Mouse (Mus musculus): ENCODE measurements around the gene Thegl.
"Not testable (repeated sequence)": the region's sequence is repeated elsewhere in the genome, so short reads cannot be mapped to it uniquely, and the experiment has no call there.

Gene Thegl

GRCm38 (mm10) chr5:77094510-77095491, 79.0 kb downstream of the Thegl start:
- ATAC-seq (ENCODE audit: low TSS enrichment): peak; percentile 80

DNA sequence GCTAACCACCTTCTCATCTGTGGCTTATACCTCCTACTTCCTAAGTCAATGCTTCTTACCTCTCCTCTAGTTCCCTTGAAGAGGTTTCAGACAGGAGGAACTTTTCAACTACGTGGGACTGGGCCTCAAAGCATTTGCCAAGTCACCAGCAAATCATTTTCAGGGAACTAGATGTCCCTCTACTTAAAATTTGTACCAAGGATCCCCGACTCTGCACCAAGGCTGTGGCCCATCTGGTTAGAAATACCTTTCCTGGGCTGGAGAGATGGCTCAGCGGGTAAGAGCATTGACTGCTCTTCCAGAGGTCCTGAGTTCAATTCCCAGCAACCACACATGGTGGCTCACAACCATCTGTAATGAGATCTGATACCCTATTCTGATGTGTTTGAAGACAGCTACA, 80.4 kb downstream of the Thegl start:
- not testable (repeated sequence) for ATAC-seq (ENCODE audit: low TSS enrichment)

GRCm38 (mm10) chr5:77097686-77098085, 81.9 kb downstream of the Thegl start:
- no peak for ATAC-seq (ENCODE audit: low TSS enrichment)

DNA sequence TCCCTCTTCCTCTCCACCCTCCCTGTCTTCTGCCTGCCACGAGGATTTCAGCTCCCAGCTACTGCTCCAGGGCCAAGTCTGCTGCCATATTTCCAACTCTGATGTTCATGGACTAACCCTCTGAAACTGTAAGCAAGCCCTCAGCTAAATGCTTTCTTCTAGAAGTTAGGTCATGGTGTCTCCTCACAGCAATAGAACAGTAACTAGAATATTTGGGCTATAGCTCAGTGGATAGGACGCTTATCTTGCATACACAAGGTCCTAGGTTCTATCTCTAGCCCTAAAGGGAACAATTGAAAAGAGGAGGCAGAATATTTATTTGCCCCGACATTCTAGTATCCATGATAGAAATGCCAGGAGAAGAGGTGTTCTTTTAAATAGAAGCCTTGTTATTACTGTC, 83.1 kb downstream of the Thegl start:
- ATAC-seq (ENCODE audit: low TSS enrichment): no peak

- no peak for ATAC-seq (ENCODE audit: low TSS enrichment)
These were observed 83.6 kb downstream of the Thegl start for GRCm38 (mm10) chr5:77099317-77099996.

DNA sequence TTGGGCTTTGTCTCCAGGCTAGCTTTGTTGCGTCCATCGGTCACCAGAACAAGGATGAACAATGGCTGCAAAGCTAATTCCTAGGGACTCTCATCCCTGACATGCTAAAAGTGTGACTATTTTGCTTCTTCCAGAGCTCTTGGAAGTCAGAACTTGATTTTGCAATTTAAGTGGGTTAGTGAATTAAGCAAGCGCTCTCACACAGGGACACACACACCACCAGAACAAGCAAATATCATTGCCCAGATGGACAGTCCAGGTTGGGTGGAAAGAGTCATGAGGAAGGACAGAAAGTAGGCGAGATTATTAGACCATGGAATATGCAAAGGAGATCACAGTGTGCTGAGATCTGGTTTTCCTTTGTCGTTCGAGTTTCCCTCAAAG, 84.2 kb downstream of the Thegl start:
- ATAC-seq (ENCODE audit: low TSS enrichment): no peak

DNA sequence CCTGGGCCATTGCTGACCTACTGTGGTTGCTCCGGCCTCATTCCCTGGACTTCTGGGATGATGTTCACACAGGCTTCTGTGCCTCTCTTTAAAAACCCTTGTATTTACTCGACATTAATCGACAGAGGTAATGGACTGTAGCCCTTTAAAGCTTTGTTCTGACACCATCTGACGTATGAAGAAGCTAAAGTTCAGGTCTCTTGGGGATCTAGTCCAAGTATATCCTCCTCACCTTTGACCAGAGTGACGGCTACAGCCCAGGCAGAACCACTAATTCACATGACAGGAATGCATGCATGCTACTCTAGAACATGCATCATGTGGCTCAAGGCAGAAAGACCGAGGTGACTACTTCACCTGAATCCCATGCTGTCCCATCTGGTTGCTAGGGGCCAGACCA, 84.9 kb downstream of the Thegl start:
- ATAC-seq (ENCODE audit: low TSS enrichment): no peak

GRCm38 (mm10) chr5:77102522-77103365, 86.9 kb downstream of the Thegl start:
- ATAC-seq (ENCODE audit: low TSS enrichment): no peak

GRCm38 (mm10) chr5:77107146-77107822, 91.5 kb downstream of the Thegl start:
- no peak for ATAC-seq (ENCODE audit: low TSS enrichment)

GRCm38 (mm10) chr5:77108806-77109205, 93.0 kb downstream of the Thegl start:
- ATAC-seq (ENCODE audit: low TSS enrichment): no peak

DNA sequence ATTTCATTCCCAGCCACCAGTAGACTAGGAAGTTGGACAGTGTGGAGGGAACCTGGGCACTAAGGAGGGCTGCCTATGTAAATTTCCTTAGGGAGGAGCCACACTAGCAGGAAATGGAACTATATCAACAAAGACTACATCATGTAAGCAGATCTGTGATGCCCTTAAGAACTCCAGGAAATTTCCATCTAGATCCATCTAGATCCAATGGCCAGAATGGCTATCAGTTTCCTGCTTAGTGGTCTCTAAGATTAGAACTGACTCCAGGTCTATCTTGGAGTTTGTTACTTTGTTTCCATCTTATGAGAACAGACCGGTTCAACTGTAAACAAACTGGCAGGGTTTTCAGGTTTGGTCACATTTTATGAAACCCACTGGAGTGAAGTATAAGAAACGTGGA, 94.0 kb downstream of the Thegl start:
- ATAC-seq (ENCODE audit: low TSS enrichment): no peak

Data from frontal cortex, adult (tissue).